Mouse (Mus musculus): ENCODE results near the gene Grk2.

DNA sequence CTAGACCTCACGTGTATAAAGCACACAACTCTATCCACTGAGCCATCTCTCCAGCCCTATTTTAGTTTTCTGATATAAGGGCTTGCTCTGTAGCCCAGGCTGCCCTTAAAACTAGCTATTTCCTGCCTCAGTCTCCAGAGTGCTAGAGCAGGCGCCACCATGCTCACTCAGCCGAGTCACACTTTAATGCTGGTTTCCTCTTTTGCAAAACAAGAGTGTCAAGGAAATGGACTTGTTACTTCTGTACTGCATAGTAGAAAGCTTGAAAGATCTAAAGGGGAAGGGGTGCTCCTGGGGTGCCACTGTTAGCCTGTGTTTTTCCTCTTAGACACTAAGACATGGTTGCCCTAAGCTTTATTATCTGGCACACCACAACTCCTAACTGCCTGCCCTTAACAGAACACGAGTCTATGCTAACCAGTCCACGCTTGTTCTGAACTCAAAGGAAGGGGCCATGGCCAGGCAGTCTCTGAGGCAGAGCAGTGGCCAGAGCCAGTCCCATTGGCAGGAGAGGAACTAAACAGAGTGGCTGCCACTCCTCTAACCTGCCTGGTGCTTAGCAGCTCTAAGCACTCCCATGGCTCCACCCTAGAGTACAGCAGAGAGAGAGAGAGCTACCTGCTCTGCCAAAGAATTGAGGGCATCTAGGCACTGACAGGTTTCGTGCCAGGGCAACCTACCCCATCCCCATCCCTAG, 6.3 kb downstream of the Grk2 start:
- no peak for TF ChIP-seq EP300 (IDR thresholded peaks at IDR 0.05; ENCODE audit: low read depth)
- no peak for TF ChIP-seq CTCF (IDR thresholded peaks at IDR 0.05; ENCODE audit: low read depth)

All from heart, postnatal 0 days (tissue).